8 mouse cellular contexts compared by ENCODE assay signal in genomic region chr4:151178970-151179378, GRCm38 (mm10).
DNase-seq lines count a peak whose midpoint lies in the region; ATAC-seq and TF ChIP-seq lines count a peak whose summit lies in the region.

No protein-coding gene starts in this region.

- no peak overlapping the region for H3K9ac ChIP-seq in lung, postnatal 0 days (replicated peaks; ENCODE audit: low read depth)
- no peak overlapping the region for H3K9ac ChIP-seq in kidney, embryonic 14.5 days (ENCODE audit: low read depth, low read length)

- no peaks in the 10 kb centered on the region for H3K27me3 ChIP-seq in lung, postnatal 0 days (replicated peaks; ENCODE audit: insufficient read depth, low read length)
- no peaks in the 10 kb centered on the region for H3K27me3 ChIP-seq in kidney, embryonic 14.5 days (ENCODE audit: control insufficient read depth, insufficient read depth, low read length)

- WGBS in lung, postnatal 0 days = 15% methylated on average over 8 of the region's 8 CpGs
- WGBS in kidney, embryonic 14.5 days = 71% methylated on average over 8 of the region's 8 CpGs

- TF ChIP-seq EP300 in lung, postnatal 0 days (IDR thresholded peaks at IDR 0.05) = no peak

- TF ChIP-seq CTCF in lung, postnatal 0 days (IDR thresholded peaks at IDR 0.05) = no peak
- no peak for TF ChIP-seq CTCF in gastrocnemius, adult 2 months (IDR thresholded peaks at IDR 0.05)

- H3K4me1 ChIP-seq in lung, postnatal 0 days (ENCODE audit: insufficient read depth, low read depth, low read length) = peaks cover 26% of the 10 kb centered on the region; the same call in 1 of the 2 replicates
- H3K4me1 ChIP-seq in kidney, embryonic 14.5 days (ENCODE audit: control insufficient read depth, insufficient read depth, low read length) = peaks cover 22% of the 10 kb centered on the region

- H3K4me3 ChIP-seq in lung, postnatal 0 days (ENCODE audit: low read depth, low read length) = no peak overlapping the region
- H3K4me3 ChIP-seq in gastrocnemius, adult 2 months = no peak overlapping the region
- no peak overlapping the region for H3K4me3 ChIP-seq in kidney, embryonic 14.5 days (ENCODE audit: low read length)

- no peak overlapping the region for H3K4me2 ChIP-seq in lung, postnatal 0 days (replicated peaks; ENCODE audit: low read depth, low read length)
- H3K4me2 ChIP-seq in kidney, embryonic 14.5 days (replicated peaks; ENCODE audit: low read depth, low read length) = no peak overlapping the region

- DNase-seq in MN1 (ENCODE audit: low spot score) = peak; percentile 34
- DNase-seq in NIH3T3 (ENCODE audit: low read depth) = peak; percentile 6
- DNase-seq in layer of hippocampus, adult 18-20 months (ENCODE audit: low spot score in 2 of 2) = peak; percentile 68 to 82
- DNase-seq in lung, postnatal 0 days (ENCODE audit: low spot score) = peak; percentile 85
- no peak for DNase-seq in gastrocnemius, adult 2 months
- no peak for DNase-seq in kidney, postnatal 36 days
- DNase-seq in retina, embryonic 14.5 days (ENCODE audit: low spot score) = no peak

- H3K36me3 ChIP-seq in lung, postnatal 0 days (ENCODE audit: insufficient read depth, low read length) = no peaks in the 10 kb centered on the region
- no peaks in the 10 kb centered on the region for H3K36me3 ChIP-seq in kidney, embryonic 14.5 days (ENCODE audit: control insufficient read depth, insufficient read depth, low read length)

- intact Hi-C loops in gastrocnemius, adult 2 months (cut with DNase I) = no loop called here

- ATAC-seq in lung, postnatal 0 days = peak; percentile 83
- no peak for ATAC-seq in kidney, embryonic 14.5 days (ENCODE audit: low FRiP score, low TSS enrichment)

- H3K27ac ChIP-seq in lung, postnatal 0 days (ENCODE audit: low read length) = no peak overlapping the region
- no peak overlapping the region for H3K27ac ChIP-seq in gastrocnemius, adult 2 months
- H3K27ac ChIP-seq in kidney, embryonic 14.5 days (ENCODE audit: low read depth, low read length) = no peak overlapping the region

- no peaks in the 10 kb centered on the region for H3K9me3 ChIP-seq in lung, postnatal 0 days (ENCODE audit: low read length)
- H3K9me3 ChIP-seq in kidney, embryonic 14.5 days (ENCODE audit: control insufficient read depth, low read length) = no peaks in the 10 kb centered on the region

Comparison
In these comparisons a context has a peak if more than half of its experiments do, and no peak if none do; other contexts are left out.
1. DNase-seq: peak in MN1 (single experiment), NIH3T3 (single experiment), layer of hippocampus, adult 18-20 months (2 of 2) and lung, postnatal 0 days (single experiment); none in gastrocnemius, adult 2 months (single experiment), kidney, postnatal 36 days (0 of 2) and retina, embryonic 14.5 days (single experiment).